23 mouse cellular contexts compared by ENCODE assay signal in genomic region chr13:115095392-115095791, GRCm38 (mm10). TPM values are rescaled to one million over a fixed set of nuclear protein-coding genes. Genes with fewer than 3 reads are reported as not detected.
DNase-seq lines count a peak whose midpoint lies in the region; ATAC-seq and TF ChIP-seq lines count a peak whose summit lies in the region.
"Had no signal": no experiment of that assay in that cellular context is flagged by ENCODE, and none has a peak within 500 bp of the region (broad histone marks: within the 10 kb centered on the region; RNA-seq: fewer than 3 reads in every experiment).

No protein-coding gene starts in this region.

- DNase-seq in forebrain, postnatal 0 days, result no peak
- no peak for DNase-seq in forebrain, embryonic 14.5 days (ENCODE audit: low spot score)
- DNase-seq in hindbrain, postnatal 0 days (ENCODE audit: low spot score), result no peak
- DNase-seq in liver, postnatal 0 days, result no peak
- DNase-seq in liver, result no peak
- no peak for DNase-seq in stomach, postnatal 0 days (ENCODE audit: low spot score)
- DNase-seq: adrenal gland, postnatal 10 days; cerebellum, adult 2 months; cerebellum, postnatal 36 days; gastrocnemius, postnatal 14 days; kidney, adult 9 months; kidney, postnatal 36 days; thymus, postnatal 25 days had no signal

- no peak overlapping the region for H3K9ac ChIP-seq in forebrain, postnatal 0 days
- no peak overlapping the region for H3K9ac ChIP-seq in forebrain, embryonic 14.5 days (ENCODE audit: low read length)
- no peak overlapping the region for H3K9ac ChIP-seq in hindbrain, postnatal 0 days (replicated peaks; ENCODE audit: low read length)
- H3K9ac ChIP-seq in hindbrain, embryonic 13.5 days, result no peak overlapping the region
- H3K9ac ChIP-seq in liver, postnatal 0 days (replicated peaks), result no peak overlapping the region
- no peak overlapping the region for H3K9ac ChIP-seq in stomach, postnatal 0 days (ENCODE audit: low read length)
- H3K9ac ChIP-seq: forebrain, embryonic 15.5 days; hindbrain, embryonic 12.5 days had no signal

- over 99% methylated on average over 2 of the region's 2 CpGs for WGBS in forebrain, postnatal 0 days
- WGBS in forebrain, embryonic 14.5 days, result 94% methylated on average over 2 of the region's 2 CpGs
- 92% methylated on average over 2 of the region's 2 CpGs for WGBS in hindbrain, postnatal 0 days
- 96% methylated on average over 2 of the region's 2 CpGs for WGBS in hindbrain, embryonic 13.5 days
- 87% methylated on average over 2 of the region's 2 CpGs for WGBS in liver, postnatal 0 days (ENCODE audit: insufficient replicate concordance)
- WGBS in stomach, postnatal 0 days, result 48% methylated on average over 2 of the region's 2 CpGs

- H3K36me3 ChIP-seq in forebrain, postnatal 0 days (ENCODE audit: insufficient read depth), result no peaks in the 10 kb centered on the region
- H3K36me3 ChIP-seq in forebrain, embryonic 14.5 days (ENCODE audit: control insufficient read depth, insufficient read depth, low read length), result no peaks in the 10 kb centered on the region
- no peaks in the 10 kb centered on the region for H3K36me3 ChIP-seq in hindbrain, postnatal 0 days (ENCODE audit: insufficient read depth, low read length)
- no peaks in the 10 kb centered on the region for H3K36me3 ChIP-seq in hindbrain, embryonic 13.5 days
- H3K36me3 ChIP-seq in liver, postnatal 0 days (replicated peaks; ENCODE audit: insufficient read depth, low read length), result no peaks in the 10 kb centered on the region
- no peaks in the 10 kb centered on the region for H3K36me3 ChIP-seq in stomach, postnatal 0 days (ENCODE audit: control insufficient read depth, insufficient read depth, low read length)
- H3K36me3 ChIP-seq: forebrain, embryonic 15.5 days; hindbrain, embryonic 12.5 days; limb, embryonic 10.5 days; midbrain, embryonic 10.5 days had no signal

- no peak for TF ChIP-seq EP300 in liver, postnatal 0 days (IDR thresholded peaks at IDR 0.05; ENCODE audit: low read depth)
- TF ChIP-seq EP300 in stomach, postnatal 0 days (optimal IDR thresholded peaks at IDR 0.05), result no peak

- no peaks in the 10 kb centered on the region for H3K9me3 ChIP-seq in forebrain, postnatal 0 days (ENCODE audit: low read length)
- no peaks in the 10 kb centered on the region for H3K9me3 ChIP-seq in forebrain, embryonic 14.5 days (replicated peaks; ENCODE audit: control insufficient read depth, low read length)
- H3K9me3 ChIP-seq in hindbrain, postnatal 0 days (ENCODE audit: low read length), result no peaks in the 10 kb centered on the region
- no peaks in the 10 kb centered on the region for H3K9me3 ChIP-seq in hindbrain, embryonic 13.5 days
- H3K9me3 ChIP-seq in liver, postnatal 0 days (ENCODE audit: low read length), result no peaks in the 10 kb centered on the region
- no peaks in the 10 kb centered on the region for H3K9me3 ChIP-seq in stomach, postnatal 0 days (ENCODE audit: control insufficient read depth, low read length)
- H3K9me3 ChIP-seq: forebrain, embryonic 15.5 days; hindbrain, embryonic 12.5 days; limb, embryonic 10.5 days; midbrain, embryonic 10.5 days had no signal

- no peak for ATAC-seq in forebrain, postnatal 0 days
- ATAC-seq in forebrain, embryonic 14.5 days, result no peak
- ATAC-seq in hindbrain, postnatal 0 days, result no peak
- ATAC-seq in hindbrain, embryonic 13.5 days (ENCODE audit: low FRiP score), result no peak
- no peak for ATAC-seq in liver, postnatal 0 days
- ATAC-seq in stomach, postnatal 0 days (ENCODE audit: low FRiP score, low TSS enrichment), result peak; percentile 60; the same call in 1 of the 2 replicates
- ATAC-seq: activated CD4-positive, CD25-positive, alpha-beta regulatory T cell, adult 4 months; forebrain, embryonic 15.5 days; inflammation-experienced regulatory T-cells, adult 6 months had no signal

- 0 out of 2 replicates have a peak, but pooled peaks have one; percentile 16 for TF ChIP-seq CTCF in forebrain, postnatal 0 days (IDR thresholded peaks at IDR 0.05; ENCODE audit: low read depth)
- peak; percentile 14; the same call in 1 of the 2 replicates for TF ChIP-seq CTCF in hindbrain, postnatal 0 days (IDR thresholded peaks at IDR 0.05; ENCODE audit: low read depth)
- peak; percentile 31; the same call in 1 of the 2 replicates for TF ChIP-seq CTCF in liver, postnatal 0 days (IDR thresholded peaks at IDR 0.05; ENCODE audit: low read depth)
- TF ChIP-seq CTCF in stomach, postnatal 0 days (IDR thresholded peaks at IDR 0.05; ENCODE audit: low read depth), result peak; percentile 47

- H3K4me2 ChIP-seq in forebrain, postnatal 0 days (ENCODE audit: low read depth), result no peak overlapping the region
- H3K4me2 ChIP-seq in forebrain, embryonic 14.5 days (ENCODE audit: low read length), result no peak overlapping the region
- H3K4me2 ChIP-seq in hindbrain, postnatal 0 days (ENCODE audit: low read depth, low read length), result no peak overlapping the region
- H3K4me2 ChIP-seq in hindbrain, embryonic 13.5 days, result no peak overlapping the region
- no peak overlapping the region for H3K4me2 ChIP-seq in liver, postnatal 0 days (ENCODE audit: low read depth, low read length)
- H3K4me2 ChIP-seq in stomach, postnatal 0 days (replicated peaks; ENCODE audit: low read depth), result no peak overlapping the region
- H3K4me2 ChIP-seq: forebrain, embryonic 15.5 days; heart, embryonic 11.5 days; hindbrain, embryonic 12.5 days had no signal

- no peak overlapping the region for H3K4me3 ChIP-seq in forebrain, postnatal 0 days (ENCODE audit: low read depth, low read length)
- H3K4me3 ChIP-seq in forebrain, embryonic 14.5 days (ENCODE audit: low read depth, low read length), result no peak overlapping the region
- H3K4me3 ChIP-seq in hindbrain, postnatal 0 days (ENCODE audit: low read length), result no peak overlapping the region
- no peak overlapping the region for H3K4me3 ChIP-seq in hindbrain, embryonic 13.5 days
- no peak overlapping the region for H3K4me3 ChIP-seq in liver, postnatal 0 days (ENCODE audit: low read depth, low read length)
- no peak overlapping the region for H3K4me3 ChIP-seq in stomach, postnatal 0 days (ENCODE audit: low read depth, low read length)
- H3K4me3 ChIP-seq: forebrain, embryonic 15.5 days; hindbrain, embryonic 12.5 days; limb, embryonic 10.5 days; midbrain, embryonic 10.5 days had no signal

- H3K27me3 ChIP-seq in forebrain, postnatal 0 days (ENCODE audit: insufficient read depth, low read length), result no peaks in the 10 kb centered on the region
- peaks cover 2% of the 10 kb centered on the region; the same call in 1 of the 2 replicates for H3K27me3 ChIP-seq in forebrain, embryonic 14.5 days (replicated peaks; ENCODE audit: control insufficient read depth, insufficient read depth, low read length)
- no peaks in the 10 kb centered on the region for H3K27me3 ChIP-seq in hindbrain, postnatal 0 days (ENCODE audit: insufficient read depth, low read length)
- H3K27me3 ChIP-seq in hindbrain, embryonic 13.5 days, result peaks cover 16% of the 10 kb centered on the region
- H3K27me3 ChIP-seq in liver, postnatal 0 days (ENCODE audit: insufficient read depth, low read length), result peaks cover 2% of the 10 kb centered on the region; the same call in 1 of the 2 replicates
- no peaks in the 10 kb centered on the region for H3K27me3 ChIP-seq in stomach, postnatal 0 days (ENCODE audit: control insufficient read depth, insufficient read depth, low read length)
- H3K27me3 ChIP-seq: forebrain, embryonic 15.5 days had no signal

- H3K4me1 ChIP-seq in forebrain, postnatal 0 days (ENCODE audit: insufficient read depth), result no peaks in the 10 kb centered on the region; the same call in 1 of the 2 replicates
- H3K4me1 ChIP-seq in forebrain, embryonic 14.5 days (ENCODE audit: control insufficient read depth, insufficient read depth, low read length), result no peaks in the 10 kb centered on the region
- no peaks in the 10 kb centered on the region for H3K4me1 ChIP-seq in hindbrain, postnatal 0 days (ENCODE audit: insufficient read depth, low read length)
- no peaks in the 10 kb centered on the region for H3K4me1 ChIP-seq in hindbrain, embryonic 13.5 days (replicated peaks)
- H3K4me1 ChIP-seq in liver, postnatal 0 days (ENCODE audit: insufficient read depth), result peaks cover 27% of the 10 kb centered on the region
- peaks cover 4% of the 10 kb centered on the region; the same call in 1 of the 2 replicates for H3K4me1 ChIP-seq in stomach, postnatal 0 days (replicated peaks; ENCODE audit: control insufficient read depth, insufficient read depth)

- H3K27ac ChIP-seq in forebrain, postnatal 0 days (ENCODE audit: low read depth, low read length), result no peak overlapping the region
- H3K27ac ChIP-seq in forebrain, embryonic 14.5 days (ENCODE audit: low read depth, low read length), result no peak overlapping the region
- H3K27ac ChIP-seq in hindbrain, postnatal 0 days, result no peak overlapping the region
- H3K27ac ChIP-seq in hindbrain, embryonic 13.5 days, result no peak overlapping the region
- H3K27ac ChIP-seq in liver, postnatal 0 days (ENCODE audit: low read depth), result no peak overlapping the region
- H3K27ac ChIP-seq in stomach, postnatal 0 days (replicated peaks), result no peak overlapping the region
- H3K27ac ChIP-seq: forebrain, embryonic 15.5 days; hindbrain, embryonic 12.5 days; limb, embryonic 10.5 days; macrophage; midbrain, embryonic 10.5 days had no signal

RNA-seq across cellular contexts. Expression of gene Pelo, which starts 5.4 kb away (rescaled TPM):
- 10.1 and 12.2 TPM in 2 replicates for total RNA-seq in forebrain, postnatal 0 days (2014; rRNA removed)
- polyA plus RNA-seq in forebrain, postnatal 0 days (2015; fragmentation: Nextera tagmentation; extraction: Ambion mirVana), result 6.2 and 6.6 TPM in 2 replicates
- polyA plus RNA-seq in forebrain, embryonic 14.5 days (2014; fragmentation: Nextera tagmentation; extraction: Ambion mirVana), result 5.6 and 5.9 TPM in 2 replicates
- 9.8 and 16.0 TPM in 2 replicates for total RNA-seq in hindbrain, postnatal 0 days (2014; rRNA removed)
- polyA plus RNA-seq in hindbrain, postnatal 0 days (2015; fragmentation: Nextera tagmentation; extraction: Ambion mirVana), result 7.4 and 7.8 TPM in 2 replicates
- 3.9 and 6.8 TPM in 2 replicates for polyA plus RNA-seq in hindbrain, embryonic 13.5 days (2015; fragmentation: Nextera tagmentation; extraction: Ambion mirVana)
- 4.7 and 5.4 TPM in 2 replicates for polyA plus RNA-seq in liver, postnatal 0 days (2015; fragmentation: Nextera tagmentation; extraction: Ambion mirVana)
- 4.9 and 5.5 TPM in 2 replicates for polyA plus RNA-seq in stomach, postnatal 0 days (2015; fragmentation: Nextera tagmentation; extraction: Ambion mirVana)

RNA-seq across cellular contexts. Expression of gene Gm49395, which starts 6.3 kb away (rescaled TPM):
- total RNA-seq in forebrain, postnatal 0 days (2014; rRNA removed), result 3.1 and 4.1 TPM in 2 replicates
- polyA plus RNA-seq in forebrain, postnatal 0 days (2015; fragmentation: Nextera tagmentation; extraction: Ambion mirVana), result 3.5 TPM in 2 replicates
- 4.0 and 4.9 TPM in 2 replicates for polyA plus RNA-seq in forebrain, embryonic 14.5 days (2014; fragmentation: Nextera tagmentation; extraction: Ambion mirVana)
- 0.90 TPM in 1 of 2 replicates, not detected in the other for total RNA-seq in hindbrain, postnatal 0 days (2014; rRNA removed)
- 2.9 and 4.2 TPM in 2 replicates for polyA plus RNA-seq in hindbrain, postnatal 0 days (2015; fragmentation: Nextera tagmentation; extraction: Ambion mirVana)
- 2.4 and 4.7 TPM in 2 replicates for polyA plus RNA-seq in hindbrain, embryonic 13.5 days (2015; fragmentation: Nextera tagmentation; extraction: Ambion mirVana)
- polyA plus RNA-seq in liver, postnatal 0 days (2015; fragmentation: Nextera tagmentation; extraction: Ambion mirVana), result 3.9 and 4.0 TPM in 2 replicates
- 7.7 and 9.4 TPM in 2 replicates for polyA plus RNA-seq in stomach, postnatal 0 days (2015; fragmentation: Nextera tagmentation; extraction: Ambion mirVana)
- total RNA-seq: midbrain, postnatal 0 days had no signal
- polyA plus RNA-seq: macrophage had no signal

RNA-seq across cellular contexts. Expression of gene Itga1, which starts 6.4 kb away (rescaled TPM):
- 4.4 and 8.2 TPM in 2 replicates for total RNA-seq in forebrain, postnatal 0 days (2014; rRNA removed)
- polyA plus RNA-seq in forebrain, postnatal 0 days (2015; fragmentation: Nextera tagmentation; extraction: Ambion mirVana), result 2.6 and 3.2 TPM in 2 replicates
- 5.8 and 6.6 TPM in 2 replicates for polyA plus RNA-seq in forebrain, embryonic 14.5 days (2014; fragmentation: Nextera tagmentation; extraction: Ambion mirVana)
- 4.6 and 6.8 TPM in 2 replicates for total RNA-seq in hindbrain, postnatal 0 days (2014; rRNA removed)
- 3.7 and 4.1 TPM in 2 replicates for polyA plus RNA-seq in hindbrain, postnatal 0 days (2015; fragmentation: Nextera tagmentation; extraction: Ambion mirVana)
- 6.6 and 7.1 TPM in 2 replicates for polyA plus RNA-seq in hindbrain, embryonic 13.5 days (2015; fragmentation: Nextera tagmentation; extraction: Ambion mirVana)
- 4.9 and 5.9 TPM in 2 replicates for polyA plus RNA-seq in liver, postnatal 0 days (2015; fragmentation: Nextera tagmentation; extraction: Ambion mirVana)
- polyA plus RNA-seq in stomach, postnatal 0 days (2015; fragmentation: Nextera tagmentation; extraction: Ambion mirVana), result 14.6 and 18.4 TPM in 2 replicates
